Mouse (Mus musculus) intestine, postnatal 0 days (tissue): ENCODE measurements around the gene Gm11096. TPM values are rescaled to one million over a fixed set of nuclear protein-coding genes. Genes with fewer than 3 reads are reported as not detected.

Experiments
- ATAC-seq: fragments of 200-750 bp; cut with Nextera tagmentation; 2 replicates; pipeline ENCODE4 v1.8.0; 2017; ENCODE audit warnings: mild to moderate bottlenecking, moderate TSS enrichment, moderate library complexity
- H3K27ac ChIP-seq: fragments of 300-500 bp; sonication (generic); 2 replicates; pipeline ENCODE4 v1.5.1; 2014; ENCODE audit warnings: mild to moderate bottlenecking, low read depth, low read length, moderate library complexity
- H3K27me3 ChIP-seq: fragments of 300-500 bp; sonication (generic); replicated peaks from 2 replicates; pipeline ENCODE4 v1.6.1; 2014; ENCODE audit warnings: low read length, mixed read lengths; ENCODE audit not compliant: control insufficient read depth, insufficient read depth
- H3K36me3 ChIP-seq: fragments of 300-500 bp; sonication (generic); 2 replicates; pipeline ENCODE4 v1.6.1; 2014; ENCODE audit warnings: mild to moderate bottlenecking, moderate library complexity; ENCODE audit not compliant: control insufficient read depth, insufficient read depth
- H3K4me1 ChIP-seq: fragments of 300-500 bp; sonication (generic); replicated peaks from 2 replicates; pipeline ENCODE4 v1.6.1; 2014; ENCODE audit warnings: antibody characterized with exemption, low read length, mixed read lengths; ENCODE audit not compliant: control insufficient read depth, insufficient read depth
- H3K4me2 ChIP-seq: fragments of 300-500 bp; sonication (generic); replicated peaks from 2 replicates; pipeline ENCODE4 v1.6.1; 2014; ENCODE audit warnings: low read depth, mild to moderate bottlenecking, moderate library complexity
- H3K4me3 ChIP-seq: fragments of 300-500 bp; sonication (generic); 2 replicates; pipeline ENCODE4 v1.5.1; 2014; ENCODE audit warnings: low read depth, low read length
- H3K9ac ChIP-seq: fragments of 300-500 bp; sonication (generic); 2 replicates; pipeline ENCODE4 v1.6.1; 2014; ENCODE audit warnings: mild to moderate bottlenecking, low read depth, low read length
- H3K9me3 ChIP-seq: fragments of 300-500 bp; sonication (generic); 2 replicates; pipeline ENCODE4 v1.6.1; 2016; ENCODE audit warnings: mixed run types; ENCODE audit not compliant: control insufficient read depth
- CTCF ChIP-seq: sonication (generic); IDR thresholded peaks from 2 replicates; pipeline ENCODE4 v1.5.1; 2016; ENCODE audit warnings: low read depth, mild to moderate bottlenecking, control low read depth, antibody characterized with exemption, moderate library complexity
- WGBS: fragments of 180-500 bp; shearing (Covaris S2); extraction: QIAGEN DNeasy Blood & Tissue Kit; methylation state at CpG from one replicate; pipeline ENCODE4 v1.1.7; 2014; 5-methylcytosine and 5-hydroxymethylcytosine counted together
- polyA plus RNA-seq: library from polyadenylated mRNA; unstranded; fragments of >200 nt; fragmentation: Nextera tagmentation; extraction: Ambion mirVana; gene quantifications from 2 replicates; pipeline ENCODE4 v1.2.1, GENCODE M21; 2015

Gene Gm11096
- polyA plus RNA-seq, 1 experiment from 2014 or later: not detected

- H3K4me2 ChIP-seq: no peak overlapping the region
- H3K9me3 ChIP-seq: no peaks in the 10 kb centered on the region
- TF ChIP-seq CTCF: no peak
- no peaks in the 10 kb centered on the region for H3K4me1 ChIP-seq
- WGBS: 82% methylated on average over 4 of the region's 4 CpGs
- H3K27ac ChIP-seq: no peak overlapping the region
- no peak overlapping the region for H3K9ac ChIP-seq
- H3K4me3 ChIP-seq: no peak overlapping the region
- H3K36me3 ChIP-seq: no peaks in the 10 kb centered on the region
- no peaks in the 10 kb centered on the region for H3K27me3 ChIP-seq
- no peak for ATAC-seq
Measured at GRCm38 (mm10) chr17:81404225-81404624, 37.3 kb upstream of the Gm11096 start.

GRCm38 (mm10) chr17:81412736-81413135 is 28.8 kb upstream of the Gm11096 start:
- Histone ChIP-seq H3K27me3 (no peaks in the 10 kb centered on the region), H3K4me2 (no peak overlapping the region), H3K27ac (no peak overlapping the region), H3K36me3 (no peaks in the 10 kb centered on the region), H3K4me1 (no peaks in the 10 kb centered on the region), H3K9ac (no peak overlapping the region), H3K9me3 (no peaks in the 10 kb centered on the region), H3K4me3 (no peak overlapping the region)
- 81% methylated on average over 4 of the region's 4 CpGs for WGBS
- TF ChIP-seq CTCF: no peak
- no peak for ATAC-seq

- no peak overlapping the region for H3K4me3 ChIP-seq
- no peak overlapping the region for H3K27ac ChIP-seq
- H3K9me3 ChIP-seq: no peaks in the 10 kb centered on the region
- no peak for ATAC-seq
- WGBS: 87% methylated on average over 6 of the region's 6 CpGs
- H3K9ac ChIP-seq: no peak overlapping the region
- no peaks in the 10 kb centered on the region for H3K36me3 ChIP-seq
- no peaks in the 10 kb centered on the region for H3K27me3 ChIP-seq
- no peaks in the 10 kb centered on the region for H3K4me1 ChIP-seq
- no peak overlapping the region for H3K4me2 ChIP-seq
- no peak for TF ChIP-seq CTCF
Measured at GRCm38 (mm10) chr17:81416361-81417114, 25.0 kb upstream of the Gm11096 start.

GRCm38 (mm10) chr17:81419802-81420459 is 21.6 kb upstream of the Gm11096 start:
- H3K4me3 ChIP-seq: no peak overlapping the region
- no peaks in the 10 kb centered on the region for H3K4me1 ChIP-seq
- H3K9me3 ChIP-seq: no peaks in the 10 kb centered on the region
- no peak for TF ChIP-seq CTCF
- H3K4me2 ChIP-seq: no peak overlapping the region
- WGBS: 81% methylated on average over 10 of the region's 10 CpGs
- no peaks in the 10 kb centered on the region for H3K27me3 ChIP-seq
- H3K27ac ChIP-seq: no peak overlapping the region
- H3K9ac ChIP-seq: no peak overlapping the region
- H3K36me3 ChIP-seq: no peaks in the 10 kb centered on the region
- ATAC-seq: no peak

GRCm38 (mm10) chr17:81424256-81424912 is 17.2 kb upstream of the Gm11096 start:
- Histone ChIP-seq H3K4me1 (no peaks in the 10 kb centered on the region), H3K4me2 (no peak overlapping the region), H3K9me3 (no peaks in the 10 kb centered on the region), H3K27ac (no peak overlapping the region), H3K27me3 (no peaks in the 10 kb centered on the region), H3K9ac (no peak overlapping the region), H3K4me3 (no peak overlapping the region), H3K36me3 (no peaks in the 10 kb centered on the region)
- no peak for ATAC-seq
- WGBS: 70% methylated on average over 10 of the region's 10 CpGs
- TF ChIP-seq CTCF: no peak

DNA sequence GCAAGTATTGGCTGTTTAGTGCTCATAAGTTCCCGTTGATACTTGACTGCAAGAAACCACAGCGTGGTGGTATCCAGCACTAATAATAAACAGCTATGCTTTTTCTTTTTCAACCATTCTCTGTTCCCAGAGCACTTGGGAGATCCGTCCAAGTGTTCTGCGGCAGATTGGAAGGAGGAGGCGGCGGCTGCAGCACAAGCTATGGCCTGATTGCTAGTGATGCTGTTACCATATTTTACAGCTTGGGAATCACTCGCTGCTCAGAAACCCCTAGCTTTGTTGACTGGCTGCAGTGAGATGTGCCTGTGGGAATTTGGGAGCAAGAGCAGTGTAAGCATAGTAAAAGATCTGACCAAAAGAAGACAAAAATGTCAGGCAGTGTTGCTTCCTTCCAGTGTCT is 14.3 kb upstream of the Gm11096 start:
- no peak overlapping the region for H3K4me2 ChIP-seq
- no peaks in the 10 kb centered on the region for H3K27me3 ChIP-seq
- TF ChIP-seq CTCF: no peak
- no peaks in the 10 kb centered on the region for H3K36me3 ChIP-seq
- ATAC-seq: no peak
- H3K27ac ChIP-seq: no peak overlapping the region
- no peaks in the 10 kb centered on the region for H3K4me1 ChIP-seq
- no peak overlapping the region for H3K4me3 ChIP-seq
- no peaks in the 10 kb centered on the region for H3K9me3 ChIP-seq
- 82% methylated on average over 7 of the region's 7 CpGs for WGBS
- H3K9ac ChIP-seq: no peak overlapping the region
